Mouse (Mus musculus): ENCODE data around the gene Vmn1r49. TPM values are rescaled to one million over a fixed set of nuclear protein-coding genes. Genes with fewer than 3 reads are reported as not detected.
"Not testable (repeated sequence)": the region's sequence is repeated elsewhere in the genome, so short reads cannot be mapped to it uniquely, and the experiment has no call there.

Gene Vmn1r49
- not detected in 2 replicates for polyA plus RNA-seq (2015; fragmentation: Nextera tagmentation; extraction: Ambion mirVana)

- Histone ChIP-seq H3K9ac (ENCODE audit: low read depth, low read length) (no peak within 1 kb of the TSS), H3K4me3 (ENCODE audit: low read depth, low read length) (no peak within 1 kb of the TSS)
- 74% methylated on average over 4 of the region's 4 CpGs for WGBS
These were observed at the start of gene Vmn1r49 for GRCm38 (mm10) chr6:90078406-90078805. Vmn1r49 (minus strand) TSS chr6:90078506.

DNA sequence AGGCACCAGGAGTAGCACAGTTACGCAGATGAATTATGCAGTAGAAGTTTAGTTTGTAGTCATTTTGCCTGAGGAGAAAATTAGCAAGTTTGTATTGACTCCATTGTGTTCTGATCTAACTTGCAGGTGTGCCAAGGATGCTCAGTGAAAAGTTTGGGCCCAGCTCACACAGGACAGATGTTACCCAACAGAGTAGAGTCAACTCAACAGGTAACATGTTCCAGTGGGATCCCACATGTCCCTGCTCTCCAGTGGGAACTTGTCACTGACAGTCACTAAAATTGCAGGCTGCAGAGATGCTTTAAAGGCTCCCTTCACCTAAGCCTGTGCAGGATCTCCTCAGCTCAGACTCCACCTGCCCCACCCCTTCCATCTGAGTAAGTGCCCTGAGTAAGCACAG lies 44.0 kb upstream of the Vmn1r49 start, which contains the start of gene Vmn1r51:
Vmn1r51 (plus strand) TSS at position 301 of the 400 bp plus-strand sequence.
- WGBS, result 84% methylated on average over 1 of the region's 1 CpGs
- not testable (repeated sequence) for ATAC-seq; H3K9me3 ChIP-seq (ENCODE audit: control insufficient read depth); H3K4me1 ChIP-seq (replicated peaks; ENCODE audit: control insufficient read depth, insufficient read depth, low read length); H3K36me3 ChIP-seq (ENCODE audit: control insufficient read depth, insufficient read depth); H3K4me3 ChIP-seq (ENCODE audit: low read depth, low read length); H3K27ac ChIP-seq (ENCODE audit: low read depth, low read length); H3K4me2 ChIP-seq (replicated peaks; ENCODE audit: low read depth); H3K27me3 ChIP-seq (replicated peaks; ENCODE audit: control insufficient read depth, insufficient read depth, low read length); H3K9ac ChIP-seq (ENCODE audit: low read depth, low read length)

More at GRCm38 (mm10) chr6:90078406-90078805, at the start of gene Vmn1r49:
- no peak for TF ChIP-seq CTCF (IDR thresholded peaks at IDR 0.05; ENCODE audit: low read depth)
- no peaks in the 10 kb centered on the region for H3K27me3 ChIP-seq (replicated peaks; ENCODE audit: control insufficient read depth, insufficient read depth, low read length)
- ATAC-seq, result no peak
- H3K4me2 ChIP-seq (replicated peaks; ENCODE audit: low read depth), result no peak within 1 kb of the TSS
- no peak within 1 kb of the TSS for H3K27ac ChIP-seq (ENCODE audit: low read depth, low read length)
- no peaks in the 10 kb centered on the region for H3K9me3 ChIP-seq (ENCODE audit: control insufficient read depth)
- H3K4me1 ChIP-seq (replicated peaks; ENCODE audit: control insufficient read depth, insufficient read depth, low read length), result no peaks in the 10 kb centered on the region
- H3K36me3 ChIP-seq (ENCODE audit: control insufficient read depth, insufficient read depth), result no peaks in the 10 kb centered on the region

- Histone ChIP-seq H3K36me3 (ENCODE audit: control insufficient read depth, insufficient read depth) (no peaks in the 10 kb centered on the region), H3K9ac (ENCODE audit: low read depth, low read length) (no peak within 1 kb of the TSS), H3K27me3 (replicated peaks; ENCODE audit: control insufficient read depth, insufficient read depth, low read length) (no peaks in the 10 kb centered on the region), H3K4me1 (replicated peaks; ENCODE audit: control insufficient read depth, insufficient read depth, low read length) (no peaks in the 10 kb centered on the region), H3K9me3 (ENCODE audit: control insufficient read depth) (no peaks in the 10 kb centered on the region), H3K27ac (ENCODE audit: low read depth, low read length) (no peak within 1 kb of the TSS), H3K4me2 (replicated peaks; ENCODE audit: low read depth) (no peak within 1 kb of the TSS), H3K4me3 (ENCODE audit: low read depth, low read length) (no peak within 1 kb of the TSS)
- no peak for TF ChIP-seq CTCF (IDR thresholded peaks at IDR 0.05; ENCODE audit: low read depth)
- ATAC-seq, result no peak
- WGBS, result 56% methylated on average over 2 of the region's 2 CpGs
These were observed 22.8 kb upstream of the Vmn1r49 start, which contains the start of gene Vmn1r50 for GRCm38 (mm10) chr6:90101130-90101529. Vmn1r50 (plus strand) TSS chr6:90101430.

DNA sequence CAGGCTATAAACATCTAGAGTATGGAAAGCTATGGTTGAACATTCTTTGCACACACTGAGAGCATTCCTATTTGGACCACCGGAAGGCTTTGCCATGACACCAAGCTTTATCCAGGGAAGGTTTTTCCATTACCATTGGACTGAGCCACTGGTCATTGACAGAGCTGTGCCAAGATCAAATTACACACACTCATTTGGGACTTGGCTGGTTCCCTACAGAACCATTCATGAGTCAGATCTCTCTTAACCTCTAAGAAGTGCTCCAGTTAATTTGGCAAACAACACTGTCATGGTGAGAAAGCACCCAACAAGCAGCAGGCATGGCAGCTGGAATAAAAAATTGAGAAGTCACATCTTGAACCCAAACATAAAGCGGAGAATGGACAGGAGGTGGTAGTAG lies 22.3 kb upstream of the Vmn1r49 start:
- Histone ChIP-seq H3K4me1 (replicated peaks; ENCODE audit: control insufficient read depth, insufficient read depth, low read length) (no peaks in the 10 kb centered on the region), H3K36me3 (ENCODE audit: control insufficient read depth, insufficient read depth) (no peaks in the 10 kb centered on the region), H3K27me3 (replicated peaks; ENCODE audit: control insufficient read depth, insufficient read depth, low read length) (no peaks in the 10 kb centered on the region), H3K9me3 (ENCODE audit: control insufficient read depth) (no peaks in the 10 kb centered on the region), H3K4me3 (ENCODE audit: low read depth, low read length) (no peak overlapping the region), H3K9ac (ENCODE audit: low read depth, low read length) (no peak overlapping the region), H3K27ac (ENCODE audit: low read depth, low read length) (no peak overlapping the region), H3K4me2 (replicated peaks; ENCODE audit: low read depth) (no peak overlapping the region)
- ATAC-seq, result no peak
- WGBS, result 91% methylated on average over 2 of the region's 2 CpGs
- TF ChIP-seq CTCF (IDR thresholded peaks at IDR 0.05; ENCODE audit: low read depth), result no peak

DNA sequence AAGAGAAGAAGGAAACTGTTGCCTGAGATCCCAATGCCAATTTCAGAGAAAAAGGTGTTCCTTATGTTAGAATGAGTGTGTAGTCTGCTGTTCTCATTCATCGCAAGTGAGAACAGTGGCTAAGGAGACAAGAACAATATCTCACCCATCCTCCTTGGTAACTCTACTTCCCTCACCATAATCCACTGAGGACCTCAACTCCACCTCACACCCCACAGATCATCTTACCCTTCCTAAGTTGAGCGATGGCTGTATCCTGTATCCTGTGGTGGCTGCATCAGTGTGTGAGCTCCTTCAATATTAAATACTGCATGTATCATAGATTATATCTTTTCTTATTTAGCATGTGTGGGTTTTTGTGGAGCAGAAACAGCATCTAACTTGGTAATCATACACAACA lies 41.6 kb downstream of the Vmn1r49 start, which contains the start of gene Vmn1r48:
Vmn1r48 (minus strand) TSS at position 101 of the 400 bp plus-strand sequence.
- not testable (repeated sequence) for H3K4me1 ChIP-seq (replicated peaks; ENCODE audit: control insufficient read depth, insufficient read depth, low read length); H3K9ac ChIP-seq (ENCODE audit: low read depth, low read length); H3K27me3 ChIP-seq (replicated peaks; ENCODE audit: control insufficient read depth, insufficient read depth, low read length); H3K4me2 ChIP-seq (replicated peaks; ENCODE audit: low read depth); ATAC-seq; H3K9me3 ChIP-seq (ENCODE audit: control insufficient read depth); H3K36me3 ChIP-seq (ENCODE audit: control insufficient read depth, insufficient read depth); H3K4me3 ChIP-seq (ENCODE audit: low read depth, low read length); H3K27ac ChIP-seq (ENCODE audit: low read depth, low read length)
- WGBS, result no CpG with 5 or more reads among the region's 2 CpGs

Other genes with a start within 250 kb of the Vmn1r49 start
- not detected in 2 replicates for gene Vmn1r42, start 202.1 kb downstream of the Vmn1r49 start, polyA plus RNA-seq (2015; fragmentation: Nextera tagmentation; extraction: Ambion mirVana)
- 0.01 TPM in 1 of 2 replicates, not detected in the other for gene Vmn1r43, start 202.1 kb downstream of the Vmn1r49 start, polyA plus RNA-seq (2015; fragmentation: Nextera tagmentation; extraction: Ambion mirVana)
- not detected in 2 replicates for gene Vmn1r44, start 194.8 kb downstream of the Vmn1r49 start, polyA plus RNA-seq (2015; fragmentation: Nextera tagmentation; extraction: Ambion mirVana)
- gene Vmn1r45, start 137.9 kb downstream of the Vmn1r49 start, polyA plus RNA-seq (2015; fragmentation: Nextera tagmentation; extraction: Ambion mirVana), result not detected in 2 replicates
- not detected in 2 replicates for gene Vmn1r46, start 109.2 kb downstream of the Vmn1r49 start, polyA plus RNA-seq (2015; fragmentation: Nextera tagmentation; extraction: Ambion mirVana)
- not detected in 2 replicates for gene Vmn1r47, start 62.4 kb downstream of the Vmn1r49 start, polyA plus RNA-seq (2015; fragmentation: Nextera tagmentation; extraction: Ambion mirVana)
- gene Vmn1r48, start 41.7 kb downstream of the Vmn1r49 start, polyA plus RNA-seq (2015; fragmentation: Nextera tagmentation; extraction: Ambion mirVana), result not detected in 2 replicates
- not detected in 2 replicates for gene Vmn1r50, start 22.9 kb upstream of the Vmn1r49 start, polyA plus RNA-seq (2015; fragmentation: Nextera tagmentation; extraction: Ambion mirVana)
- gene Vmn1r51, start 44.1 kb upstream of the Vmn1r49 start, polyA plus RNA-seq (2015; fragmentation: Nextera tagmentation; extraction: Ambion mirVana), result 0.04 and 0.05 TPM in 2 replicates
- gene Vmn1r52, start 96.3 kb upstream of the Vmn1r49 start, polyA plus RNA-seq (2015; fragmentation: Nextera tagmentation; extraction: Ambion mirVana), result not detected in 2 replicates
- gene V1ra8, start 124.3 kb upstream of the Vmn1r49 start, polyA plus RNA-seq (2015; fragmentation: Nextera tagmentation; extraction: Ambion mirVana), result not detected in 2 replicates
- gene Vmn1r53, start 145.9 kb upstream of the Vmn1r49 start, polyA plus RNA-seq (2015; fragmentation: Nextera tagmentation; extraction: Ambion mirVana), result not detected in 2 replicates
- not detected in 2 replicates for gene Vmn1r54, start 167.8 kb upstream of the Vmn1r49 start, polyA plus RNA-seq (2015; fragmentation: Nextera tagmentation; extraction: Ambion mirVana)
- gene BC048671, start 222.7 kb upstream of the Vmn1r49 start, polyA plus RNA-seq (2015; fragmentation: Nextera tagmentation; extraction: Ambion mirVana), result not detected in 2 replicates
- gene Chst13, start 246.7 kb upstream of the Vmn1r49 start, polyA plus RNA-seq (2015; fragmentation: Nextera tagmentation; extraction: Ambion mirVana), result not detected in 2 replicates